Mouse (Mus musculus) midbrain, postnatal 0 days (tissue): ENCODE measurements around the gene Slc4a4. TPM values are rescaled to one million over a fixed set of nuclear protein-coding genes. Genes with fewer than 3 reads are reported as not detected.
A peak's percentile ranks its signal among the peaks of the same experiment; 100 is the strongest.

Experiments
- ATAC-seq: fragments of 200-750 bp; cut with Nextera tagmentation; 2 replicates; pipeline ENCODE4 v1.8.0; 2017; ENCODE audit warnings: moderate number of reproducible peaks, mild to moderate bottlenecking, moderate TSS enrichment, moderate library complexity; ENCODE audit not compliant: low FRiP score
- DNase-seq: peaks from one replicate; pipeline ENCODE4 v3.0.0-alpha.2; 2015; ENCODE audit warnings: low spot score
- H3K27ac ChIP-seq: fragments of 300-500 bp; sonication (generic); 2 replicates; pipeline ENCODE4 v1.5.1; 2014; ENCODE audit warnings: low read depth, mild to moderate bottlenecking, low read length, mixed read lengths
- H3K27me3 ChIP-seq: fragments of 300-500 bp; sonication (generic); 2 replicates; pipeline ENCODE4 v1.6.1; 2014; ENCODE audit warnings: low read length, control low read depth, mixed read lengths; ENCODE audit not compliant: insufficient read depth
- H3K36me3 ChIP-seq: fragments of 300-500 bp; sonication (generic); 2 replicates; pipeline ENCODE4 v1.6.1; 2014; ENCODE audit warnings: low read length, control low read depth, mixed read lengths; ENCODE audit not compliant: insufficient read depth
- H3K4me1 ChIP-seq: fragments of 300-500 bp; sonication (generic); 2 replicates; pipeline ENCODE4 v1.6.1; 2014; ENCODE audit warnings: mild to moderate bottlenecking, control low read depth, antibody characterized with exemption, low read length, mixed read lengths; ENCODE audit not compliant: insufficient read depth
- H3K4me2 ChIP-seq: fragments of 300-500 bp; sonication (generic); 2 replicates; pipeline ENCODE4 v1.6.1; 2014; ENCODE audit warnings: low read depth, mild to moderate bottlenecking, low read length, mixed read lengths; ENCODE audit not compliant: poor library complexity, severe bottlenecking
- H3K4me3 ChIP-seq: fragments of 300-500 bp; sonication (generic); 2 replicates; pipeline ENCODE4 v1.5.1; 2014; ENCODE audit warnings: low read depth, mild to moderate bottlenecking, low read length, moderate library complexity
- H3K9ac ChIP-seq: fragments of 300-500 bp; sonication (generic); replicated peaks from 2 replicates; pipeline ENCODE4 v1.6.1; 2014; ENCODE audit warnings: mild to moderate bottlenecking, low read length, moderate library complexity, mixed read lengths; ENCODE audit not compliant: poor library complexity, severe bottlenecking
- H3K9me3 ChIP-seq: fragments of 300-500 bp; sonication (generic); 2 replicates; pipeline ENCODE4 v1.6.1; 2016; ENCODE audit warnings: low read length, control low read depth
- CTCF ChIP-seq: IDR thresholded peaks from 2 replicates; pipeline ENCODE4 v1.5.1; 2016; ENCODE audit warnings: antibody characterized with exemption, mild to moderate bottlenecking
- WGBS: fragments of 180-500 bp; shearing (Covaris S2); extraction: QIAGEN DNeasy Blood & Tissue Kit; methylation state at CpG from one replicate; pipeline ENCODE4 v1.1.7; 2014; 5-methylcytosine and 5-hydroxymethylcytosine counted together
- polyA plus RNA-seq: library from polyadenylated mRNA; unstranded; fragments of >200 nt; fragmentation: Nextera tagmentation; extraction: Ambion mirVana; gene quantifications from 2 replicates; pipeline ENCODE4 v1.2.1, GENCODE M21; 2015
- total RNA-seq: library from RNA; depleted of rRNA; stranded (reverse); fragments of >200 nt; gene quantifications from 2 replicates; pipeline ENCODE4 v1.2.3, GENCODE M21; 2014

The Slc4a4 gene
- total and polyA plus RNA-seq, 2 experiments from 2014 or later: 17.4 to 57.3 TPM

- no peak overlapping the region for H3K27ac ChIP-seq
- no peak for ATAC-seq
- H3K4me1 ChIP-seq: no peaks in the 10 kb centered on the region
- no peak overlapping the region for H3K4me2 ChIP-seq
- 83% methylated on average over 5 of the region's 5 CpGs for WGBS
- no peak for TF ChIP-seq CTCF
- no peaks in the 10 kb centered on the region for H3K9me3 ChIP-seq
- H3K36me3 ChIP-seq: no peaks in the 10 kb centered on the region
- no peak overlapping the region for H3K9ac ChIP-seq
- H3K27me3 ChIP-seq: no peaks in the 10 kb centered on the region
- no peak for DNase-seq
- H3K4me3 ChIP-seq: no peak overlapping the region
Observed at GRCm38 (mm10) chr5:89229606-89230005, 343.0 kb downstream of the Slc4a4 start.

GRCm38 (mm10) chr5:89232313-89232712, 345.7 kb downstream of the Slc4a4 start:
- DNase-seq: no peak
- Histone ChIP-seq H3K9me3 (no peaks in the 10 kb centered on the region), H3K9ac (no peak overlapping the region), H3K4me2 (no peak overlapping the region), H3K27me3 (no peaks in the 10 kb centered on the region), H3K36me3 (no peaks in the 10 kb centered on the region), H3K27ac (no peak overlapping the region), H3K4me1 (no peaks in the 10 kb centered on the region), H3K4me3 (no peak overlapping the region)
- WGBS: 92% methylated on average over 7 of the region's 7 CpGs
- TF ChIP-seq CTCF: no peak
- ATAC-seq: no peak

- no peaks in the 10 kb centered on the region for H3K36me3 ChIP-seq
- no peak for DNase-seq
- H3K9me3 ChIP-seq: no peaks in the 10 kb centered on the region
- ATAC-seq: no peak
- H3K27ac ChIP-seq: no peak overlapping the region
- no peaks in the 10 kb centered on the region for H3K27me3 ChIP-seq
- no peak for TF ChIP-seq CTCF
- WGBS: 87% methylated on average over 5 of the region's 5 CpGs
- no peak overlapping the region for H3K4me2 ChIP-seq
- H3K4me3 ChIP-seq: no peak overlapping the region
- H3K9ac ChIP-seq: no peak overlapping the region
- no peaks in the 10 kb centered on the region for H3K4me1 ChIP-seq
Observed at GRCm38 (mm10) chr5:89251806-89252205, 365.2 kb downstream of the Slc4a4 start.

GRCm38 (mm10) chr5:89259804-89260492, 373.3 kb downstream of the Slc4a4 start:
- no peak overlapping the region for H3K4me2 ChIP-seq
- H3K9me3 ChIP-seq: no peaks in the 10 kb centered on the region
- WGBS: 93% methylated on average over 9 of the region's 9 CpGs
- ATAC-seq (no peak), DNase-seq (peak; percentile 3)
- no peak for TF ChIP-seq CTCF
- H3K27me3 ChIP-seq: no peaks in the 10 kb centered on the region
- no peaks in the 10 kb centered on the region for H3K4me1 ChIP-seq
- H3K9ac ChIP-seq: no peak overlapping the region
- H3K4me3 ChIP-seq: no peak overlapping the region
- no peak overlapping the region for H3K27ac ChIP-seq
- H3K36me3 ChIP-seq: no peaks in the 10 kb centered on the region

GRCm38 (mm10) chr5:89277049-89277448, 390.4 kb downstream of the Slc4a4 start:
- Histone ChIP-seq H3K9ac (no peak overlapping the region), H3K36me3 (no peaks in the 10 kb centered on the region), H3K4me2 (no peak overlapping the region), H3K9me3 (no peaks in the 10 kb centered on the region), H3K27ac (no peak overlapping the region), H3K4me1 (no peaks in the 10 kb centered on the region), H3K27me3 (no peaks in the 10 kb centered on the region), H3K4me3 (no peak overlapping the region)
- WGBS: 83% methylated on average over 2 of the region's 2 CpGs
- no peak for ATAC-seq
- DNase-seq: no peak
- no peak for TF ChIP-seq CTCF

GRCm38 (mm10) chr5:89277616-89278015, 391.0 kb downstream of the Slc4a4 start:
- Histone ChIP-seq H3K4me3 (no peak overlapping the region), H3K27ac (no peak overlapping the region), H3K4me2 (no peak overlapping the region), H3K36me3 (no peaks in the 10 kb centered on the region), H3K9ac (no peak overlapping the region), H3K9me3 (no peaks in the 10 kb centered on the region), H3K27me3 (no peaks in the 10 kb centered on the region), H3K4me1 (no peaks in the 10 kb centered on the region)
- 87% methylated on average over 5 of the region's 5 CpGs for WGBS
- no peak for DNase-seq
- ATAC-seq: no peak
- no peak for TF ChIP-seq CTCF
